Mouse (Mus musculus) left cerebral cortex, adult 11 months (tissue): ENCODE measurements around the gene Camk2b.

Source experiments
- DNase-seq: peaks from one replicate; pipeline ENCODE4 v3.0.0; 2022; ENCODE audit warnings: low spot score

Gene Camk2b

DNA sequence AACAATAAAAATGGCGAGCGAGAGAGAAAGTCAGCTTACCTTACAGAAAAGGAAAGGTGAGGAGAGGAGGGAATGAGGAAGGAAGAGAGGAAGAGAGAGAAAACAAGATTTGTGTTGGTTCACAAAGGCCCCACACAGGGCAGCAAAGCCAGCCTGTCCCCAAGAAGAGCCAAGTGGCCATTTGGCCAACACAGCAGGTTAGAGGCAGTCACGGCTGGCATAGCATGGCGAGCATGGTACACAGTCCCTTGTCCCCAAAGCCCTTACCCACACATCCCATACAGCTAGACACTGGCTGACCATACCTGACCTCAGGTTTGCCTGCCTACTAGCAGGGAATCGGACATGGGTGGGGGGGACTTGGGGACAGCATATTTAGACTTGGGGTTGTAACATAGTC, 82.5 kb downstream of the Camk2b start:
- DNase-seq = no peak

DNA sequence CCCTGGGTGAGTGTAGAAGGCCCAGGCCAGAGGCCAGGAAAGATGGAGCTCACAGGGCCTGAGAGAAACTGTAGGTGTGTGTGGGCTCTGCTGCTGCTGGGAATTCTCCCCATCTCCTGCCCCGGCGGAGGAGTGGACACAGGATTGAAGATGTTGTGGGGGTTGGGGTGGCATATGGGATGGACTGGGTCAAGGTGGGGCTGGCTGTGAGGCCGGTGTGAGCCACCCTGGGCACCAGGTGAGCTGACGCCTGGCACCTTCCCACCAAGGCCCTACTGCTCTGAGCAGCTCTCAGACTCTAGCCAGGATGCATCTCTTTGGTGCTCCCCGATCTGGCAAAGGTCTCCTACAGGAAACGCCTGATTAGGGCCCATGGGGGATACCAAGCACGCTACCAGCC, 84.8 kb downstream of the Camk2b start:
- DNase-seq = no peak

DNA sequence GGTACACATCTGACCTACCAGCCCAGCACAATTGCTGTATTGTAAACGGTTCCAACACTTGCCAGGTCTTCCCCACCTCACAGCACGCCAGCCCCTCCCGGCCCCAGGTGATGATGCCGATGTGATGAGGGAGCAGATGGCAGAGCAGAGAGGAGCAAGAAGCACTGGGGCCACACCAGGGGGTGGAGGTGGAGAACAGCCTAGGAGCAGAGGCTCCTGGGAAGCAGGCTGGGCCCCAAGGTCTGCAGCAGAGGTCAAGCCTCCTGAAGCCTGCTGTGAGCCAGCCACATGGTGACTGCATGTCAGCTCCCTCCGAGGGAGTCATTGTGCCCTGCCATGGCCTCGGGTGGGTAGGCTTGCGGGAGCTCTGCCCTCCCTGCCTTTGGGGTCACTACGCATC, 85.6 kb downstream of the Camk2b start:
- DNase-seq = no peak

DNA sequence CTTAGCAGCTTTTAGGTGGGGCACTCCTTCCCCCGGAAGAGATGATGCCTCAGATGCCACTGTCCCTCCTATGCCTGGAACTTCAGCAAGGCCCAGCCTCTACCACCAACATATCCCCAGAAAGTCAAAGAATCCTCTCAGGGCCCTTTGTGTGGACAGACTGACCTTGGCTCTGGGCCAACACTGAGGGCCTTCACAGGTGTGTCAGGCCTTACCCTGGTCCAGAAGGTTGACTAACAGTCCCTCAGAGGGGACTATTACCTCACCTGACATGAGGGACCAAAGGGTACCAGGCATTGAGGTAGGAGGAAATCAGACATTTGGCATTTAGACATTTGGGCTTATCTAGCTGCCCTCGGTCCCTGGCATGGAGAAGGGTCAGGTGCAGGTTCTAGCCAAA, 86.1 kb downstream of the Camk2b start:
- no peak for DNase-seq

- no peak for DNase-seq
Measured at GRCm38 (mm10) chr11:5979088-5979487, 87.1 kb downstream of the Camk2b start.

GRCm38 (mm10) chr11:5976106-5976505, 90.1 kb downstream of the Camk2b start:
- DNase-seq = no peak

DNA sequence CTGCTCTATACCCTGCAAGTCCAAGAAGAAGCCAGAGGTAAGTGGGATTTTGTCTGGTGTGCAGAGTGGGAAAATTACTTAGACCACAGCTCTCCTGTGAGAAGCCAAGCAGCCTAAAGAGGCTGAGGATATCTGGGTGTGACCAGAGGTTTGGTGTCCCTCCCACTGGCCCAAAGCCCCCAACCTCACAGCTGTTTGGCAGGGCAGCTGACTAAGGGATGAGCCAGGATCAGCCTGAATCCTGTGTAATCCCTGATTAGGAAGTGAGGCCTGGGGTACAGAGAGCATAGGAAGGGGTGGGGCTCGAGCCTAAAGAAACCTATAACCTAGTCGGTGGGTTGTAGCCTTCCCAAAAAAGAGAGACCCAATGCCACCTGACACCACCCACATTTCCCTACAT, 91.1 kb downstream of the Camk2b start:
- no peak for DNase-seq

- no peak for DNase-seq
Measured at GRCm38 (mm10) chr11:5974053-5974452, 92.1 kb downstream of the Camk2b start.

GRCm38 (mm10) chr11:5973151-5973550, 93.0 kb downstream of the Camk2b start:
- DNase-seq = no peak

GRCm38 (mm10) chr11:5971202-5971601, 95.0 kb downstream of the Camk2b start:
- no peak for DNase-seq

DNA sequence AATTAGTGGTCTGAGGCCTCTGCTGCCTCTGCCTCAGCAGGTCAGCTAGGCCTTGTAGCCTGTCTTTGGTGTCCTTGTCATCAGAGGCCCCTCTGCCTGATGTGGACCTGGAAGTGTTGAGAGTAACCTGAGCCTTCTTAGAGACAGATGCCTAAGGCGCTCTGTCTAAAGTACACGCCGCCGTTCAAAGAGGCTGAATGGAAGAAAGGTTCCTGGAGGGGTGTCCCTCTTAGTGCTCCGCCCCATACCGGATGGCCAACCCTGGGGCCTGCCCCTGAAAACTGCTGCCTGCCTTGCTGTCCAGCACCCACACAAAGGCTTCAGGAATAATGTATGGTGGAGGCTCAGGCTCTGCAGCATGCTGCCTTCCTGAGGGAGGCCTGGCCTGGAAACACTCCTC, 97.9 kb downstream of the Camk2b start:
- DNase-seq = no peak

- DNase-seq = no peak
Measured at GRCm38 (mm10) chr11:5966751-5967150, 99.4 kb downstream of the Camk2b start.

GRCm38 (mm10) chr11:5965865-5966264, 100.3 kb downstream of the Camk2b start:
- no peak for DNase-seq

- DNase-seq = no peak
Measured at GRCm38 (mm10) chr11:5960051-5960450, 106.1 kb downstream of the Camk2b start.

DNA sequence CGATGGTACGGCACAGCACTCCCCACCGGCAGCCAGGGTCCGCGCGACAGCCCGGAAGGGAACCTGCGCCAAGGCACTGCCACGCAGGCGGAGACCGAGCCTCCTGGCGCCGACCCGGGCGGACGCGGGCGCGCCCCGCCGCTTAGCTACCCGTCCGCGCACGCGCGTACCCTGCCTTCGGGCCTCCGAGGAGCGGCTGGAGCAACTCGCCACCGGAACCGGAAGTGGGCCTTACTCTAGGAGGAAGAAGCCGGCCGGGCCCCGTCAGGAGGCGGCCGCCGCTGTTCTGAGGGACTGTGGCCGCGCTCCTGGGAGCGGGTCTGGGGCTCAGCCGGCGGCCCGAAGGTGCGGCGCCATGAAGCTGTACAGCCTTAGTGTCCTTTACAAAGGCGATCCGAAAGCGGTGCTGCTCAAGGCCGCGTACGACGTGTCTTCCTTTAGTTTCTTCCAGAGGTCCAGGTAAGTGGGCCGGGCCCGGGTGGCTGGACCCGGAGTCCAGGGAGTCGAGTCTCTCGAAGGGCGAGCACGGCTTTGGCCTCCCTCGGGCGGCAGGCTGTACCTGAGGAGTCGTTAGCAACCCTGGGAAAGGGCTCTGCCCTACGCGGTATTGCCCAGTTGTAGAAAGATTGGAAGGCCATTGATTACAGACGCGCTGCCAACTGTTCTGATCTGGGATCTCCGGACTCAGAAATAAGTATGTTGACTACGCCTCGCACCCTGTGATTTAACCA, 110.5 kb downstream of the Camk2b start, which contains the start of gene Ykt6:
Gene Ykt6 (plus strand): TSS at position 148 of the 731 bp plus-strand sequence.
- DNase-seq = peak; percentile 89

DNA sequence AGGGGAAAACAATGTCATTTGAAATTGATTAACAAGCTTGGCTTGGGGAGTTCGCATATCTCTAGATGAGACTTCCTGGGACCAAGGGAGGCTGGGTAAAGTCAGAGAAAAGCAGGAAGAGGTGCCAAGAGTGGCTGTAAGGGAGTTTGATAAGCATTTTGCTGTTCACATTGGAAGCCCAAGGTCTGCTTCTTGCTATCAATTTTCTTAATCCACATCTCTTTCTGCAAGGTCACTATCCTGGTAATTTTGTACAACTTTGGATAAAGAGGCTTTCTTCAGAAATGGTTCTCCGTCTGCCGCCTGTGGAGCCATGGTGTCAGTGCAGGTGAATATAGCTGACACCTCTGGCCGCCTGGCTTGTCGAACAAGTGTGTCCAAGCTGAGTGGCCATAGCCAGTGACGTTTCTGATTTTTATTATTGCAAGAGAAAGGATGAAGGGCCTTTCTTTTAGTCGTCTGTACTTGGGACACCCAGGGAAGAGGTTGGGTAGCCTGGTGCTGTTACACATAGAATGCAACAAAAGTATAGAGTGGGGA, 111.1 kb downstream of the Camk2b start:
- no peak for DNase-seq

DNA sequence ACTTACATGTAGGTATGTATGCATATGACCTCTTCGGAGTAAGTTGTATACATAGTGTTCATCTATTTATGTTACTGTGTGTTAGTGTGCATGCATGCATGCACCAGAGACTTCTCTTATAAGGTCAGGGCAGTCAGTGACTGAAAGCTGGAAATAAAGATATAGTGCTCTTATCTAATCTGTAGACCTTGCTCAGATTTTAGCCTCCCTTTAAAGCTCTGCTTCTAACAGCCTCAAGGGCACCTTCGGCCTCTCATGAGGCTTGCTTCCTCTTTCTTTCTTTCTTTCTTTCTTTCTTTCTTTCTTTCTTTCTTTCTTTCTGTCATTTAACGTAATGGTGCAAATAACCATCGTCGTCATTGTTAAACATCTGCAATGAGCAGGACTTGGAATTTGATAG, 111.7 kb downstream of the Camk2b start:
- no peak for DNase-seq

DNA sequence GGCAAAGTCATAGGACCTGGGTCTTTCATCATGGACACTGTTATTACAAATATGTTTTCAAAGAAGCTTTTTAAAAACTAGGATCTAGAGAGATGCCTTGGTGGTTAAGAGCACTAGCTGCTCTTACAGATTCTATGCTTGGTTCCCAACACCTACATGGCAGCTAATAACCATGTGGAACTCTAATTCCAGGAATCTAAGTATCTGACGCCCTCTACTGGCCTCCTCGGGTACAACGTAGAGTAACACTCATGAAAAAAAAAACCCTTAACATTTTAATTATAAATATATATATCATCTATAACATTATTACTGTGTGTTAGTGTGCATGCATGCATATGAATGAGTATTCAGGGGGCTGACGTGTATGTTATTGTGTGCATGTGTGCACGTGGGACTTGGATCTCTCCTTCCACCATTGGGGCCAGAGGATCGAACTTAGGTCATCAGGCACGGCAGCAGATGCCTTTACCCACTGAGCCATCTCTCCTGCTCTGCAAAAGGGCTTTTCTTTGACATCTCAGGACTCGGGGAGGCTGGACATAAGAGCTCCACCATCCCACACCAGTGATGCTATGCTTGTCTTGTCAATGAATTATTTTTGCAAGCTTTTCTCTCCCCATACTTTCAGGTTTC, 112.9 kb downstream of the Camk2b start:
- DNase-seq = no peak

DNA sequence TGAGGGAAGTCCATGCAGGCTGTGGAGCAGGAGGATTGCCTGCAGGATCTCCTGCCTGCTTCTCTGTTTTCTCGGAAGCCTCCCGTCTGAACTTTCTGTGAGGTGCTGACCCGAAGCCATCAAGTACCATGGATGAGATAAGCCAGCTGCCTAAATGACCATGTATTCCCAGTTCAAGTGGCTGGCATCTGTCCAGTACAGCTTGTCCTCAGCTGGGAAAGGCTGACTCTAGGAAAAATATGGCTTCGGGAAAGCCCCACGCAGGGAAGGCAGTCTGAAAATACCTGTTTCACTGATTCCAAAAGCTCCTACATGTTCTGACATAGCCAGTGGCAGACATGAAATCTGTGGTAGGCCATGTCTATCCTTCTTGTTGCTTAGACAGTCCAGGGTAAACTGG, 113.7 kb downstream of the Camk2b start:
- no peak for DNase-seq

DNA sequence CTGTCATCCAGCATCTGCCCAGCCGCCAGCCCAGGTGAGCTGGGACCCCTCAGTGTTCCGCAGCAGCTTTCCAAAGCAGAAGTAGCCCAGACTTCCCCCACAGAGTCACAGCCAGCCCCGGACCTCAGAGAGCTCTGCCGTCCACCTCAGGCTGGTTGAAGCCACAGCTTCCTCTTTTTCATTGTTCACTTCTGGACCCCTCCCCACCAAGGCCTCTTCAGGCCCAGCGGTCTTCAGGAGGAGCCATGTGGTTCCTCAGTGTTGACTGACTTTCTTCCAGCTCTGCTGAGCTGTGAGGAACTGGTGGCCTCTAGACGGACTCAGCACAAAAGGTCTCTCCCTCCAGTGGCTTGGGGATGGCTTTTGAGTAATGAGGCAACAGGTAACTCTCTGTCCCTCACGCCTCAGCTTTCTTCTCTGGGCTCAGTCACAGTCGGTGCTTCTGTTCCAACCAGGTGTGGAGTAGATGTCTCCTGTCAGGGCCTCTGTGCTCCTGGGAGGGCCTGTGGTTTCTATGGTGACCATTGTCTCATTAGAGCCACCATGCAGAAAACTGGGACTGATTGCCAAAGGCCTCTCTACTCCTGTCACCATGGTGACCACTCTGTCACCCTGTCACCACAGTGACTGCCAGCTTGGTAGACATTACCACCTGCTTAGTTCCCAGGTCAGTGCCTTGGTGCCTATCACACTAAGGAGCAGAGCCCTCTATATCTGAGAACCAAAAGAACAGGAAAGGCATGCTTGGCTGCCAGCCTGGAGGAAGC, 116.4 kb downstream of the Camk2b start, which contains the start of gene Gck:
Gene Gck (minus strand): TSS at position 496 of the 767 bp plus-strand sequence.
- DNase-seq = no peak

DNA sequence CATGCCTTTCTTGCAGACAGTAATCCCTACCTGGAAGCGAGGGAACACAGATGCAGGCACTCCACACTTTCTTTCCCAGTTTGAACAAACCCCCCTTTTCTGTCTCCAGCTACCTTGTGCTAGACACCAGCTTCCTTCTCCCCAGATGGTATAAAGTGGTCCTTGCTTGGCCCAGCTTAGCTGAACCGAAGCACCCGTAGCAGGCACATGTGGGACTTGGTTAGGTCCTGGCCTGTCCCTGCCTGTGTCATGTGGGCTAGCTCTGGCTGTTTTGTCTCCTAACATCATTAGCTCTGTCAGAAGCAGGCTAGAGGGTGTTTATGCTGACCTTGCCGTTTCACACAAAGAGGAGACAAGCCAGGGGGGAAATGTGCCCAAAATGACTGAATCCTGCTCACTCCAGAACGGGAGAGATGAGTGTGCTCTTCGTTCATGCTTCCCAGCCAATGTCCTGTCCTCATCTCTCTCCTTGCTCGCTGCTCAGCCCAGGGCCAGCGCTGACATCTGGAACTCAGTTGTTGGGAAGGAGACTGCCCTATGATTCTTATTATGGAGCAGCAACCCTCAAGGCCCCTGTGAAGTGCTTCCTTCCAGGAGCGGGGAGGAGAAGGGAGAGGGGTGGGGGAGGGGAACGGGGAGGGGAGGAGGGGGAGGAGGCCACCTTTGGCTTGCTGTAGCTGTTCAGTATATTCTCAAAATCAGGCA, 117.5 kb downstream of the Camk2b start:
- no peak for DNase-seq

- no peak for DNase-seq
Measured at GRCm38 (mm10) chr11:5947796-5948195, 118.4 kb downstream of the Camk2b start.
